Mouse (Mus musculus) left cerebral cortex, postnatal 10 days (tissue): ENCODE measurements at regions not wholly inside any gene's neighbourhood (a gene's known extent, or its start where the extent isn't known, plus 50 kb on each side); places are given as distances from the start of the nearest gene placed in this dataset.

Source experiments
- DNase-seq, 2 experiments: peaks; one replicate each; pipeline ENCODE4 v3.0.0; 2021 to 2022; ENCODE audit warnings: low spot score in 2 of 2, mixed read lengths in 1 of 2; ENCODE audit errors: extremely low spot score in 1 of 2
- intact Hi-C: fragments of 180-260 bp; cut with DNase I; formaldehyde crosslinking; loops from one replicate; pipeline ENCODE4 v1.15.1; 2025

DNA sequence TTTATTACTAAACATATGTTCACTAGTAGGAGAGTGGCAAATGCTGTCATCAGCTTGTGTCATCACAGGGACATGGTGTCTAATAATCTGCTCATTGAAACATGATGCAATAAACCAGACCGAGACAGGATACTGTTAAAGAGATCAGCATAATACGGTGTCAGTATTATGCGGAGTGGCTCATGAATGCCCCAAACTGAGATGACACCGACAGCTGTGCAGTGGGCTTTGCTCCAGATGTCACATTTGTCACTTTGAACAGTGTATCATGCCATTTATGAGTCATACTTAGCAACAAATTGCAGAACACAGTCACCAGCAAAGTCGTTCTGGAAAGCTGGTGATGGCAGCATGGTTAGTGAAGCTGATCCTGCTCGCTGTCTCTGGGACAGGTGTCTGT, 527.2 kb downstream of the Triml1 start:
- DNase-seq: peak in 1 of 2 experiments; percentile 0
- intact Hi-C loops: no loop called here

DNA sequence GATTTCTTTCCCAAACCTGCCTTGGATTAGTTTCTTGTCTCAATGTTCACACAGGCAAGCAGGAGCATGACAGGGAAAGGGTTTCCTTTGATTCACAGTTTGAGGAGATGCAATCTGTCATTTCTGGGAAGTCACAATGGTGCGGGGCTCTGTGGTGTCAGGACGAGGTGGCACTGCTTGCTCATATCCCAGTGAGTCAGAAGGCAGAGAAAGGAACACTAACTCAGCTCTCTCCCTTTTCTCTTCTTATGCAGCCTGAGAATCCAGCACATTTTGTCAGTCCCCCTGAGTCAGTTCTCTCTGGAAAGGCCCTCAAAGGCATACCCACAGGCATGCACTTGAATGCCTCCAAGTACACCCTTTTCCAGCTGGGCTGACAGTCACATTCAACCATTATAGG, 544.6 kb downstream of the Triml1 start:
- DNase-seq: no peak
- intact Hi-C loops: no loop called here
